Mouse (Mus musculus): Measurements from ENCODE around the gene Tex2. TPM values are rescaled to one million over a fixed set of nuclear protein-coding genes. Genes with fewer than 3 reads are reported as not detected.
"Not testable (repeated sequence)": the region's sequence is repeated elsewhere in the genome, so short reads cannot be mapped to it uniquely, and the experiment has no call there.

Tex2 gene
- polyA plus RNA-seq, 1 experiment from 2014 or later = 14.2 TPM

DNA sequence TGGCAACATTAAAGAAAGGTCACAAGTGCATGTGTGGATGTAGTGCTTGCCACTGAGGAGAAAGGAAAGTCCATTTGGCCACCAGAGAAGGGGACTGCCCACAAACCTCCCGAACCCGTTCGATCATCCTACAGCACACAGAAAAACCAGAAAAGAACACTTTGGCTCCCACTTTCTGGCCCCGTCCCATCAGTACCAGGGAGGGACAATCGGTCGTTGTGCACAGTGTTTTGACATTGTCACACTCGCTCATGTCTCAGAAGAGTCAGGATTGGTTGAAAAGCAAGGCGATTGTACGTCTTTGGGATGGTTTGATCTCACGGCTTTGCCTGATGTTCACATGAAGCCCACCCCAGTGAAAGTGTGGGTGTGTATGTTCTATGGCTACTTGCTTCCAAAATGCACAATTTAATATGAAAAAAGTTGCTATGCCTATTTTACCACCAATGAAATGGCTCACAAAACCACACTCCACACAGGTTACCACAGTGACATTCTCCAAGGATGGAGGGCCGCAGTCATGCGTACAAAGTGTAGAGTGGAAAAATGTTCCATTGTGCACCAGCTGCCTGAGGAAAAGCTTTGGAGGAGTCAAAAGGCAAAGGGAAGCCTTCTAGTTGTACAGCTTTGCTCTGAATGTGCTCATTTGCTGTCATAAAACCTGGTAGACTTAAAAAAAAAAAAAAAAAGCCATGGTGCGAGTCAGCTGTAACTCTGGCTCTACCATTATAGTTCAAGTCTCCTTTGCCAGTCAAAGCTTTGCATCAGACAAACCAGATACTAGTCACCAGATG lies 110.4 kb downstream of the Tex2 start:
- Histone ChIP-seq H3K4me1 (ENCODE audit: control insufficient read depth, insufficient read depth, low read length) (no peaks in the 10 kb centered on the region), H3K27ac (ENCODE audit: low read length) (peak overlapping the region; percentile 29; the same call in 1 of the 2 replicates), H3K4me2 (ENCODE audit: low read depth, low read length) (no peak overlapping the region), H3K9ac (ENCODE audit: low read length) (no peak overlapping the region), H3K4me3 (ENCODE audit: low read length) (no peak overlapping the region), H3K9me3 (replicated peaks; ENCODE audit: control insufficient read depth, low read length) (no peaks in the 10 kb centered on the region), H3K36me3 (ENCODE audit: control insufficient read depth, insufficient read depth) (no peaks in the 10 kb centered on the region), H3K27me3 (ENCODE audit: control insufficient read depth, insufficient read depth, low read length) (no peaks in the 10 kb centered on the region)
- 65% methylated on average over 13 of the region's 13 CpGs for WGBS
- ATAC-seq (replicated peaks; ENCODE audit: extremely low read depth, insufficient read depth, low FRiP score) = no peak

DNA sequence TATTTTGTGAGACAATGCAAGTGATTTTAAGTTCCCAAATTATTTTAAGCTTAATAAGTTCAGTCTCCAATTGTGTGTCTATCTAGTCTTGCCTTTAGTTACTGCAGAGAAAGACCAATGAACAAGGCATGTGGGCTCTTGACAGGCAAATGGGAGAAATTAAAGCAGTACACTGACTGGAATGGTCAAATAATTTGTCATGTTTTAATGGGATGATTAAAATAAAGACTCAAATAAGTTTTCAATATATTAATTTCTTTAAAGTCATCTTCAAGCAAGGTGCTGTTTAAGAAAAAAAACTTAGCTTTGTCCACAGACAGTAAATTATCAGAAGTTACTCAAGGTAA lies 111.1 kb downstream of the Tex2 start:
- H3K27ac ChIP-seq (ENCODE audit: low read length) = peak overlapping the region; percentile 99
- H3K4me2 ChIP-seq (ENCODE audit: low read depth, low read length) = no peak overlapping the region; the same call in 1 of the 2 replicates
- H3K9me3 ChIP-seq (replicated peaks; ENCODE audit: control insufficient read depth, low read length) = no peaks in the 10 kb centered on the region
- H3K4me3 ChIP-seq (ENCODE audit: low read length) = no peak overlapping the region
- H3K4me1 ChIP-seq (ENCODE audit: control insufficient read depth, insufficient read depth, low read length) = no peaks in the 10 kb centered on the region
- no peak for ATAC-seq (replicated peaks; ENCODE audit: extremely low read depth, insufficient read depth, low FRiP score)
- H3K9ac ChIP-seq (ENCODE audit: low read length) = peak overlapping the region; percentile 100; the same call in 1 of the 2 replicates
- no peaks in the 10 kb centered on the region for H3K27me3 ChIP-seq (ENCODE audit: control insufficient read depth, insufficient read depth, low read length)
- no peaks in the 10 kb centered on the region for H3K36me3 ChIP-seq (ENCODE audit: control insufficient read depth, insufficient read depth)

DNA sequence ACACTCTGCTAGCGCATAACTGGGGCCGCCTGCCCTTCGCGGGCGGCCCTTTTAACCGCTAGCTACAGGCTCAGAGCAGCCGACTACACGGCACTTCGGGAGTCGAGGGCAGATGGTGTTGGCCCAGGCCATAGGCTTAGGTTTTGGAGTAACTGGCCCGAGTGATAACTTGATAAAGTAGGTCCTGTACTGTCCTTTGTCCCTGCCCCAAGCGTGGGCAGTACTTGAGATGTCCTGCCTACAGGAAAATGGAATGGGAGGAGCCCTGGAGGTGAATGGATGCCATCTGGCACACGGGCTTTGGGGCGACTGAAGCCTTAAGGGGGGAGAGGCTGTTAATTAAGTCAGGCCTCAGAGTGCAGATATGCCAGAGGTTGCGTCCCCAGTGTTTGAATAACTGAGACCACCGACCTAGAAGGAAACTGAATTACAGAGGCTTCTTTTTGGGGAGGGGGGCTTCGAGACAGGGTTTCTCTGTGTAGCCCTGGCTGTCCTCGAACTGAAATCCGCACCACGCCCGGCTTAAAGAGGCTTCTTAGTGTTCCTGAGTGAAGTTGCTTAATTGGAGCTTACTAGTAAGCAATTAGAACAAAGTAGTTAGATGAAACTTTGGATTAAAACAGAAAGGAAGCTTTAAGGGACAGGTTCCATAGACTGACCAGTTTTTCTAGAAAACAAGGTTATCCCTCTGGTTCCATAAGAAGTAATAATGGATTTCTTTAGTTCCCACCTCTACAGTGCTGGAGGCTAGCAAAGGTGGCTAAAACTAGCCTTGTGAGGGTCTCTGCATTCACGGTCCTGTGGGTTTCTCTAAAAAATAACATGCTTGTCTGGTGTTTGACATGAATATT lies 111.7 kb downstream of the Tex2 start:
- Histone ChIP-seq H3K27me3 (ENCODE audit: control insufficient read depth, insufficient read depth, low read length) (no peaks in the 10 kb centered on the region), H3K4me2 (ENCODE audit: low read depth, low read length) (peak overlapping the region; percentile 81), H3K4me3 (ENCODE audit: low read length) (peak overlapping the region; percentile 95), H3K9ac (ENCODE audit: low read length) (peak overlapping the region; percentile 100), H3K27ac (ENCODE audit: low read length) (peak overlapping the region; percentile 99), H3K36me3 (ENCODE audit: control insufficient read depth, insufficient read depth) (no peaks in the 10 kb centered on the region), H3K4me1 (ENCODE audit: control insufficient read depth, insufficient read depth, low read length) (no peaks in the 10 kb centered on the region), H3K9me3 (replicated peaks; ENCODE audit: control insufficient read depth, low read length) (no peaks in the 10 kb centered on the region)
- peak; percentile 80 for ATAC-seq (replicated peaks; ENCODE audit: extremely low read depth, insufficient read depth, low FRiP score)
- WGBS = 5% methylated on average over 22 of the region's 22 CpGs

DNA sequence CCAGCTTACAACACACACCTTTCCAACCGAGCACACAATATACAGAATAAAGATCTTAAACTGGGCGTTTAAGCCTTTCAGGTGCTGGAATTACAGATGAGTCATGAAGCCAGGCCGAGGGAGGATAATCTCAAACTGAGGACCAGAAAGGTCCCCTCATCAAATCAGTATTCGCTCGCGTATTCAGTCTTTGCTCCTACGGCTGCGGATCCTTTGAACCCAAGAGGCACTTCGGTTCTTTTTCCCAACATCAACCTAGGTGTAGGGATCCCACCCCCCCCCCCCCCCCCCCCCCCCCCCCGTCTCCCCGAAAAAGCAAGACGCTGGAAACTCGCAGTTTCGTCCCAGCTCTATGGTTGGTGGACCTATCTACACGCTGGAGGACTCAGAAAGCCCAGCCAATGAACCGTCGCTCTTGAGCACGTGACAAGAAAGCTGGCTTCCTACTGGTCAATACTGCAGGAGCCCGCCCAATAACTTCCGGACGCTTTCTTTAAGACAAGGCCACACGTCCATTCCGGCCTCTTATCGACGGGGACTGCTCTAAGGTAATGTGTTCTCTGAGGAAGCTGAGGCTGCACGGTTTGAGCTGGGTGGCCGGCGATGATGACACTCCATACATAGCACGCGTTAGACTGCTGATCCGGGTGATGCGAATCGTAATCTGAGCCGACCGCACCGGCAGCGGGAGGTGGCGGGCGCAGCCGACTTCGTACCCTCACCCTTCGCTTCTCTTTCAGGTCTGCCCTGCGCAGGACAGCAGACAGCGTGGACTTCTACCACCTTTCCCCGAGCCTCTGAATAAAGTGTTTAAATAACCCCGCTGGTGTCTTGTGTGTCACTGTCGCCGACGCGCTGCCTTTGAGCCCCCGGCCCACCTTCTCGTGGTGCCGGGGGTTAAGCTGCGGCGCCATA lies 112.6 kb downstream of the Tex2 start:
- under 1% methylated on average over 51 of the region's 55 CpGs for WGBS
- peak; percentile 97 for ATAC-seq (replicated peaks; ENCODE audit: extremely low read depth, insufficient read depth, low FRiP score)
- Histone ChIP-seq H3K27ac (ENCODE audit: low read length) (peak overlapping the region; percentile 99), H3K36me3 (ENCODE audit: control insufficient read depth, insufficient read depth) (no peaks in the 10 kb centered on the region), H3K9me3 (replicated peaks; ENCODE audit: control insufficient read depth, low read length) (no peaks in the 10 kb centered on the region), H3K4me2 (ENCODE audit: low read depth, low read length) (peak overlapping the region; percentile 81), H3K4me1 (ENCODE audit: control insufficient read depth, insufficient read depth, low read length) (no peaks in the 10 kb centered on the region), H3K4me3 (ENCODE audit: low read length) (peak overlapping the region; percentile 95), H3K9ac (ENCODE audit: low read length) (peak overlapping the region; percentile 100), H3K27me3 (ENCODE audit: control insufficient read depth, insufficient read depth, low read length) (no peaks in the 10 kb centered on the region)

DNA sequence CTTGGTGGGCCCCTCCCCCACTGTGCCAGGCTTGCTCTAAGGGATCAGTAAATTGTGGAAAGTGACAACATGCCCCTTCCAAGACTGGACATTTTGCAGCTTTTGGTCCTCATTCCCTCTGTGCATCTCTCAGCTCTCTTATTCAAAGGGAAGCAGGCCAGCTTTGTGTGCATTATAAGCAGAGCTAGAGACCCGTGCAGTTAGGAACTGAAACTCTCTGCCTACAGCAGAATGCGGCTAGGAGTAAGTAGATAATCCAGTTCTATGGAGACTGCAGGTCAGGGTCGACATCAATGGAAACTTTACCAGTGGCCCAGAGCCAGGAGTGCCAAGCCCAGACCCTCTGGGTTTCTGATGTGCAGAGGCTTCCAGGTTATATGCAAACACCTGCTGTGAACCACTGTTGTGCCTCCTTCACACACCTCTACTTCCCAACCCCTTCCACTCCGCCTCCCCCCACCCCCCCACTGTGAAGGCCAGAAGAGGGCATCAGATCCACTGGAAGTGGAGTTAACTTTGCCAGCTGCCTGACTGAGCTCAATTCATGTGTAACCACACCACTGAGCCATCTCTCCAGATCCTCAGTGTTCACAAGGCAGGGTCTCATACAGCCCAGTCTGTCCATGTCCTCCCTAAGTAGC lies 114.4 kb downstream of the Tex2 start:
- Histone ChIP-seq H3K9me3 (replicated peaks; ENCODE audit: control insufficient read depth, low read length) (no peaks in the 10 kb centered on the region), H3K4me3 (ENCODE audit: low read length) (no peak overlapping the region), H3K36me3 (ENCODE audit: control insufficient read depth, insufficient read depth) (no peaks in the 10 kb centered on the region), H3K4me2 (ENCODE audit: low read depth, low read length) (no peak overlapping the region), H3K9ac (ENCODE audit: low read length) (no peak overlapping the region), H3K27ac (ENCODE audit: low read length) (no peak overlapping the region), H3K27me3 (ENCODE audit: control insufficient read depth, insufficient read depth, low read length) (no peaks in the 10 kb centered on the region), H3K4me1 (ENCODE audit: control insufficient read depth, insufficient read depth, low read length) (no peaks in the 10 kb centered on the region)
- WGBS = 30% methylated on average over 4 of the region's 4 CpGs
- ATAC-seq (replicated peaks; ENCODE audit: extremely low read depth, insufficient read depth, low FRiP score) = no peak

DNA sequence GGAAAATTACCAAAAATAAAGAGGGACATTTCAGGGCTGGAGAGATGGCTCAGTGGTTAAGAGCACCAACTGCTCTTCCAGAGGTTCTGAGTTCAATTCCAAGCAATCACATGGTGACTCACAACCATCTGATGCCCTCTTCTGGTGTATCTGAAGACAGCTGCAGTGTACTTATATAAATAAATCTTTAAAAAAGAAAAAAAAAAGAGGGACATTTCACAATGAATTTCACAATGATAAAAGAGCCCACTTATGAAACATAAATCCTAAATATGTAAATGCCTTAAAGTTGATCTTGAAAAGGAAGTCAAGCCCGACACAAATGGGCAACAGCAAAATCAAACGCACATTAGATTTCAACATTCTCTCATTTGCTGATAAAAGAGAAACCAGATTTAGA lies 115.3 kb downstream of the Tex2 start:
- no peak overlapping the region for H3K9ac ChIP-seq (ENCODE audit: low read length)
- no peaks in the 10 kb centered on the region for H3K27me3 ChIP-seq (ENCODE audit: control insufficient read depth, insufficient read depth, low read length)
- H3K9me3 ChIP-seq (replicated peaks; ENCODE audit: control insufficient read depth, low read length) = no peaks in the 10 kb centered on the region
- no peak overlapping the region for H3K4me2 ChIP-seq (ENCODE audit: low read depth, low read length)
- H3K36me3 ChIP-seq (ENCODE audit: control insufficient read depth, insufficient read depth) = no peaks in the 10 kb centered on the region
- H3K4me1 ChIP-seq (ENCODE audit: control insufficient read depth, insufficient read depth, low read length) = no peaks in the 10 kb centered on the region
- no peak for ATAC-seq (replicated peaks; ENCODE audit: extremely low read depth, insufficient read depth, low FRiP score)
- H3K4me3 ChIP-seq (ENCODE audit: low read length) = no peak overlapping the region
- 84% methylated on average over 2 of the region's 2 CpGs for WGBS
- no peak overlapping the region for H3K27ac ChIP-seq (ENCODE audit: low read length)

DNA sequence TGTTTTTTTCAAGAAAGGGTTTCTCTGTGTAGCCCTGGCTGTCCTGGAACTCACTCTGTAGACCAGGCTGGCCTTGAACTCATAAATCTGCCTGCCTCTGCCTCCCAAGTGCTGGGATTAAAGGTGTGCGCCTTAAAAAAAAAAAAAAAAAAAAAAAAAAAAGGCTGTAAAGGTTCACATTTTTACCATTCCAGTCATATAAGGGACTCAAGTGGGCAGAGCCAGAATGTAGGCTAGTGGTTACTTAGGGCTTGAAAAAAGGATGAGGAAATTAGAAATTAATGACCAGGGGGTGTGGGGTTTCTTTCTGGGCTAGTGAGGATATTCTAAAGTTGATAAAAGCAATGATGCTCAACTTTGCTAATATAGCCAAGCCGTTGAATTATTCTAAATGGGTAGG lies 116.2 kb downstream of the Tex2 start:
- H3K9me3 ChIP-seq (replicated peaks; ENCODE audit: control insufficient read depth, low read length); ATAC-seq (replicated peaks; ENCODE audit: extremely low read depth, insufficient read depth, low FRiP score): not testable (repeated sequence)
- 99% methylated on average over 2 of the region's 2 CpGs for WGBS

DNA sequence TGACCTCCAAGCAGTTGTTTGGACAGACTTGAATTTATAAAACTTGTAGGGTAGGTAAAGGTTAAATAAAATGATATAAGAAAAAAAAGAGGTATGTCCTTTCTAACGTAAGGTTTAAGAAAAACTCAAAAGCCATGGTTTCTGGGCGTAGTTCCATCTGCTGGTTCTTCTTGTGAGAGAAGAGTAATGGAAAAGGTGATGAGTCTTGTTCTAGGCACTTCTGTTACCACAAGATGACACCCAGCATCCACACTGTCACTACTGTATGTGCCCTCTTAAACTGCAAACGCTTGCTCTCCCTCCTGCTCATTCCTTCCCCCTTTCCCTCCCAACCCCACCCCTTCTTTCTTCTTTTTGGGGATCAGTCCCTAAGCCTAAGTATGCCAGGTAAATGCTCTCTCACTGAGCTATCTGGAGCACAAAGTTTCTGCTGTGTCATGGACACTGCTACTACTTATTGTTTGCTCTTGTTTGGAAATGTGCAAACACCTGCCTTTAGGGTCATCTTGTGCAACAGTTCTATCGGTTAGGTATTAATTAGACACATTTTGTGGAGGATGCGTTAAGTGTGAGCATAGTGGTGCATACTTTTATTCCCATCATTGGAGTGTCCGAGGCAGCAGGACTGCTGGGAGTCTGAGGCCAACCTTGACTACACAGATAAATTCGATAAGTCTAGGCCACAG lies 120.1 kb downstream of the Tex2 start:
- no peak overlapping the region for H3K4me2 ChIP-seq (ENCODE audit: low read depth, low read length)
- no peak for ATAC-seq (replicated peaks; ENCODE audit: extremely low read depth, insufficient read depth, low FRiP score)
- H3K36me3 ChIP-seq (ENCODE audit: control insufficient read depth, insufficient read depth) = no peaks in the 10 kb centered on the region
- 75% methylated on average over 7 of the region's 7 CpGs for WGBS
- no peaks in the 10 kb centered on the region for H3K27me3 ChIP-seq (ENCODE audit: control insufficient read depth, insufficient read depth, low read length)
- no peak overlapping the region for H3K27ac ChIP-seq (ENCODE audit: low read length)
- H3K4me3 ChIP-seq (ENCODE audit: low read length) = no peak overlapping the region
- H3K9me3 ChIP-seq (replicated peaks; ENCODE audit: control insufficient read depth, low read length) = no peaks in the 10 kb centered on the region
- H3K9ac ChIP-seq (ENCODE audit: low read length) = no peak overlapping the region
- no peaks in the 10 kb centered on the region for H3K4me1 ChIP-seq (ENCODE audit: control insufficient read depth, insufficient read depth, low read length)

More for the DNA sequence above, 116.2 kb downstream of the Tex2 start:
- not testable (repeated sequence) for H3K27ac ChIP-seq (ENCODE audit: low read length); H3K4me2 ChIP-seq (ENCODE audit: low read depth, low read length); H3K36me3 ChIP-seq (ENCODE audit: control insufficient read depth, insufficient read depth); H3K4me3 ChIP-seq (ENCODE audit: low read length); H3K27me3 ChIP-seq (ENCODE audit: control insufficient read depth, insufficient read depth, low read length); H3K4me1 ChIP-seq (ENCODE audit: control insufficient read depth, insufficient read depth, low read length); H3K9ac ChIP-seq (ENCODE audit: low read length)
